Mouse (Mus musculus) urinary bladder, postnatal 36 days (tissue): Measurements from ENCODE around the gene D2hgdh.
"Not testable (repeated sequence)": the region's sequence is repeated elsewhere in the genome, so short reads cannot be mapped to it uniquely, and the experiment has no call there.

Source experiments
- DNase-seq, 2 experiments: peaks; one replicate each; pipeline ENCODE4 v3.0.0; 2022; ENCODE audit warnings: low spot score in 2 of 2, mixed read lengths in 1 of 2

The D2hgdh gene

GRCm38 (mm10) chr1:93826540-93826835, 1.8 kb downstream of the D2hgdh start:
- DNase-seq, result no peak

GRCm38 (mm10) chr1:93832754-93833360, 8.1 kb downstream of the D2hgdh start:
- not testable (repeated sequence) for DNase-seq

- no peak for DNase-seq
Observed at GRCm38 (mm10) chr1:93834671-93835150, 10.0 kb downstream of the D2hgdh start.

GRCm38 (mm10) chr1:93835211-93835610, 10.5 kb downstream of the D2hgdh start:
- no peak for DNase-seq

GRCm38 (mm10) chr1:93835876-93836531, 11.3 kb downstream of the D2hgdh start:
- no peak for DNase-seq

GRCm38 (mm10) chr1:93836532-93836913, 11.8 kb downstream of the D2hgdh start:
- no peak for DNase-seq

GRCm38 (mm10) chr1:93837335-93837734, 12.6 kb downstream of the D2hgdh start:
- no peak for DNase-seq

GRCm38 (mm10) chr1:93838569-93838968, 13.9 kb downstream of the D2hgdh start:
- not testable (repeated sequence) for DNase-seq

GRCm38 (mm10) chr1:93845766-93846366, 21.2 kb downstream of the D2hgdh start:
- not testable (repeated sequence) for DNase-seq

- DNase-seq, result not testable (repeated sequence)
Observed at GRCm38 (mm10) chr1:93855790-93856189, 31.1 kb downstream of the D2hgdh start.

- no peak for DNase-seq
Observed at GRCm38 (mm10) chr1:93857370-93857769, 32.7 kb downstream of the D2hgdh start.

- DNase-seq, result no peak
Observed at GRCm38 (mm10) chr1:93857991-93858390, 33.3 kb downstream of the D2hgdh start.

GRCm38 (mm10) chr1:93859619-93860018, 34.9 kb downstream of the D2hgdh start:
- DNase-seq, result no peak

GRCm38 (mm10) chr1:93861048-93861447, 36.3 kb downstream of the D2hgdh start, which contains the start of gene Gal3st2:
Gal3st2 (plus strand) TSS chr1:93861306.
- DNase-seq, result not testable (repeated sequence)

GRCm38 (mm10) chr1:93871594-93872105, 46.9 kb downstream of the D2hgdh start:
- DNase-seq, result not testable (repeated sequence)

- not testable (repeated sequence) for DNase-seq
Observed at GRCm38 (mm10) chr1:93874405-93874804, 49.7 kb downstream of the D2hgdh start.

GRCm38 (mm10) chr1:93881778-93882177, 57.1 kb downstream of the D2hgdh start:
- not testable (repeated sequence) for DNase-seq

GRCm38 (mm10) chr1:93890936-93891335, 66.2 kb downstream of the D2hgdh start:
- not testable (repeated sequence) for DNase-seq

GRCm38 (mm10) chr1:93897395-93897794, 72.7 kb downstream of the D2hgdh start:
- DNase-seq, result not testable (repeated sequence)

- DNase-seq, result not testable (repeated sequence)
Observed at GRCm38 (mm10) chr1:93901291-93901690, 76.6 kb downstream of the D2hgdh start.
